Mouse (Mus musculus) neutrophil, adult 5-6 weeks (primary cell): ENCODE measurements at regions not wholly inside any gene's neighbourhood (a gene's known extent, or its start where the extent isn't known, plus 50 kb on each side); places are given as distances from the start of the nearest gene placed in this dataset.
"Not testable (repeated sequence)": the region's sequence is repeated elsewhere in the genome, so short reads cannot be mapped to it uniquely, and the experiment has no call there.

ENCODE experiments used
- ATAC-seq: fragments of 151-379, 151-347 bp; 2 replicates; pipeline ENCODE4 v1.8.0; 2017; ENCODE audit warnings: mild to moderate bottlenecking, moderate TSS enrichment; ENCODE audit not compliant: insufficient number of reproducible peaks, poor library complexity, low FRiP score, severe bottlenecking; ENCODE audit errors: extremely low read depth

- no peak for ATAC-seq
Observed at GRCm38 (mm10) chr14:54055390-54055789, 198.5 kb downstream of the Dad1 start.

DNA sequence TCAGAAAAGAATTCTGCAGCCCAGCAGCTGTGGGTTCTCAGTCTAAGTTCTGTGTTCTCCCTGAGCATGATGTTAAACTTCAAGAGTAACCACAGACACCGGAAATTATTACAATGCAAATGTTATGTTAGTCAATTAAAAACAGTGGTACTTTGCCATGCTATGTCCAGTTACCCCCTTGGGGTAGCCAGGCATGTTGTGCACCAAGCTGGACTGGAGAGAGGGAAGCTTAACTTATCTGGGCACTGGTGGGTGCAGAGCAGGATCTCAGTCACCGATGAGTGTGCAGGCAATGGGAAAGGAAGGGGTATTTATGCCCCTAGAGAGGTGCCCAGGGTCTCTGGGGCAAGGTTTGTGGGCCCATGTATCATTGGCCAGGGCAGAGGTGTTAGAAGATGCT lies 211.6 kb downstream of the Dad1 start:
- no peak for ATAC-seq

DNA sequence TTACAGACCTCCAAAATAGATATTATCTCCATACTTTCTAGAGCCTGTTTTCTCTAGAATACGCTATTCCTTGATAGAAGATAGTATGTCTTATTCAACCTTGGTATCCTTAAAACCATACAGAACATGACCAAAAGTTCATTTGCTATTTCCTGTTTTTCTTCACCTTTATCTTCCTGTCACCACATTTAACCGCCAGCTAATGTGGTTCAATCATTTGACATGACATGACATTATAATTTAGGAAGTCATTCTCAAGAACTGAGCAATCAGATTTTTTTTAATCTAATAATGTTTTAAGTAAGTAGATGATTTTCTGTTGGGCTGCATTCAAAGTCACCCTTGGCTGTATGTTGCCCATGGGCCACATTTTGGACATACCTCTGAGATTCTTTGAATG lies 213.3 kb downstream of the Dad1 start:
- no peak for ATAC-seq

- no peak for ATAC-seq
Observed at GRCm38 (mm10) chr14:54034516-54034915, 219.4 kb downstream of the Dad1 start.

- ATAC-seq = no peak
Observed at GRCm38 (mm10) chr14:54023552-54023951, 230.4 kb downstream of the Dad1 start.

GRCm38 (mm10) chr14:54021443-54021842 lies 232.5 kb downstream of the Dad1 start:
- ATAC-seq = no peak

DNA sequence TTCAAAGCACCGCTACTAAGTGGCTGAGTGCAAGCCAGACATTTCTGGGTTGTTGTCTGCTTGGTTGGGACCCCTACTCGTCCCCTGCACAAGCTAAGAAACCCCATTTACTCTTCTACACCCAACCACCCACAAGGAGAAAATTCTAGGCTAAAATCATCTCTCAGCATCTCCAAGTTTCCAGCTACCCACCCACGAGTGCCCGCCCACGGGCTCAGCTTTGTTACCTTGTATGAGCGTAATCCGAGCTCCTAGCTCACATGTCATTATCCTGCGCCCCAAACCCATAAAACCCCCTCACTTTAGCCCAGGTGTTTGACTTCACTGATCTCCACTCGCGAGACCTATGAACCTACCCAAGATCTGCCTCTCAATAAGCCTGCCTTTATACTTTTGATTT lies 239.3 kb downstream of the Dad1 start:
- no peak for ATAC-seq

DNA sequence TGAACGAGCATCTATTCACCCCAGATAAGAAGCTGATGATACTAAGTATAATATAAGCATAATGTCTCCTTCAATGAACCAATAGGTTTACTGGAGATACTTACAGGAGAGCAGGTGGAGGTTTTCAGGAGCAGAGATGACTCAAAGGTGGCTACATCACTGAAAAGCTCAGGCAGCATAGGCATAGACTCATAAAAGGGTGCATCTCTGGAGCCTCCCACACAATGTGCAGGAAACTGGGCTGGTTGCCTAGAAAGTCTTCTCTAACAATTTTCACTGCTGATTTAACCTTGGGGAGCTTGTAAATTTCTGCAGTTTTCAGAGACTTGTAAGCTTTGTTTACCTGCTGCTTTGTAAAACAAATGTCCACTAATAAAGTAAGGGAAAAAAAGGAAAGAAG lies 251.8 kb downstream of the Dad1 start:
- no peak for ATAC-seq

DNA sequence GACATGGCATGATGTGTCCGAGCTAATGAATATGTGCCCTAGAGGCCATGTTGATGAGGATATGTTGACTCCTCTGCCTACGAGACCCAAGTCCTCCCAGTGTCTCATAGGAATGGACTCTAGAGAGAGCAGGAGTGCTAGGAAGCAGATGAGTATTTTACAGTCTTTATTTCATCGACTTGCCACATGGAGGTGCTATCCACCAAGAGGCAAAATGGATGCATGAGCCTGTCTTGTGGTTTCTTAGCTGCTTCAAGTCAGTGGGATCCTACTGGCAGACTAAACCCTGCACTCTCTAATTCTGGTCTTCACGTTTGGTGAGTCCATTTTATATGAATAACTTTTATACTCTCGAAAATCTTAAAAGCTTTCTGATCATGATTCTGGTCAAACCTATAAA lies 253.4 kb downstream of the Dad1 start:
- ATAC-seq = no peak

GRCm38 (mm10) chr14:53993427-53993826 lies 260.5 kb downstream of the Dad1 start:
- ATAC-seq = no peak

DNA sequence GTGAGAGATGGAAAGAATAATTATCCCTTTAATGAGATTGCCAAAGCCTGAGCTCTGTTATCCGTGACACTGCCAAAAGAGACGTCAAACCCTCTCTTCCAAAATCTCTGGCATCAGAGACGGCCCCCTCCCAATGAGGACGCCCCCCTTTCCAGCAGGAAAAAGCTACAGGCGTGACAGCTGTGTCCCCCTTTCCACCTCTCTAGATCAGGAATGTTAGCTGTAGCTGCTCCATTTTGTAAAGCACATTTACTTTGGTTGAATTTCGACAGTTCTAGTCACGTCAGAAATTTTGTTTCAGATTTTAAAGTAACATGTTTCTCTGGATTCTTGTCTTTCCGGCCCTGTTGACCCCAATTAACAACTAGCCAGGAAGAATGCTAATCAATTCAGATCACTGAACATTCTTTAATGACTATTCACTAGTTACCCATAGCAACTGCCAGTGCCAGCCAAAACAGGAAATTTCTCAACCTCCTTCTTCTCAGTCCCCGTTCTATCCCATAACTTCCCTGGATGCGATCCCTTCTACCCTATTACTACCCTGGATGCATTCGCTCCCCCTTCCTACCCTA lies 261.1 kb downstream of the Dad1 start:
- ATAC-seq = no peak

- ATAC-seq = no peak
Observed at GRCm38 (mm10) chr14:53991390-53991789, 262.5 kb downstream of the Dad1 start.

DNA sequence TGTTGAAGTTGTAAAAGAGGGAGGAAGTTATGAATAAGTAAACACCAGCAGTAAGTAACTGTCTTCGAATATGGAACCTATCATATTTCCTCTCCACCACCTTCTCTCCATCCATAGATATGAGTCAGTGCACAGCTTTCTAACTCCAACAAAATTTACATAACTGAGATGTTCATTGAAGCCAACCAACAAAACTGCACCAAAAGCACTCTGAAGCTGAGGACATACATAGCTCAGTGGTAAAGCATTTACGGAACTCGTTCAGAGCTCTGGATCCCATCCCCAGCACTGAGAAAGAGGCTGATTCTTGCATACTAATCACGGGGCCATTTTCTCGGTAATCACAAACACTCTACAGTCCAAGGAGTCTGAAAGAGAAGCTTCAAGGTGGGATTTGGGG lies 273.1 kb downstream of the Dad1 start:
- no peak for ATAC-seq

DNA sequence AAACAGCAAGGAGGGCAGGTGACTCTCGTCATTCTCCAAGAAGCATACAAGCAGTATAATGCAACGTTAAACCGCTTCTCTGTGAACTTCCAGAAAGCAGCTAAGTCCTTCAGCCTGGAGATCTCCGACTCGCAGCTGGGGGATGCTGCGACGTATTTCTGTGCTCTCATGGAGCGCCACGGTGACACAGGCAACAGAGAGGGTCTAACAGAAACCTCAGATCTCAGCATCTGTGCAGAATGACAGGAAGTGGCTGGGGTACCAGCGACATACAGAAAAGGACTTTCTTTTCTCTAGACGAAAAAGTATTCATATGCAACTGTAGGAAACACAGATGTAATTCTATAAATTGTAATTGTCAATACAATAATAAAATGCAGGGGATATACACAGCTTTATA lies 292.5 kb downstream of the Dad1 start:
- ATAC-seq = not testable (repeated sequence)

- ATAC-seq = no peak
Observed at GRCm38 (mm10) chr14:53960779-53961178, 293.1 kb downstream of the Dad1 start.

- ATAC-seq = not testable (repeated sequence)
Observed at GRCm38 (mm10) chr14:53935791-53936231, 318.1 kb downstream of the Dad1 start.

DNA sequence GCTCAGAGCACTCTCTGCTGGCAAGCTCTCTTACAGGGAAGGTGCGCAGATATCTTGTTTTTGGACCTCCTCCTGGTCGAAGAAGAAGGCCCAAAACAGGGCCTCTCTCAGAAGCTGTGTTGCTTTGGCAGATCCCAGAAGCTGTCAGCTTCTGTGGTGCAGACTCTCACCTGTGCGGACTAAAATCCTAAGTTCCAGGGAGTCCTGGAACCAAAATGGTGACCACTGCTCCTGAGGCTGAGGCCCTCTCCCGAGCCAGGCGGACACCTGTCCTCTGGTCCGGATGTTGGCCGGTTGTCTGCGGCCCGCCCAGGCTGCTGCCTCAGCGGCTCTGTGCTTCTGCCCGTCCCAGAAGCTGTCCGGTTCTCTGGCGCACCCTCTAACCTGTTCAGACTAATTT lies 318.6 kb downstream of the Dad1 start:
- ATAC-seq = not testable (repeated sequence)

DNA sequence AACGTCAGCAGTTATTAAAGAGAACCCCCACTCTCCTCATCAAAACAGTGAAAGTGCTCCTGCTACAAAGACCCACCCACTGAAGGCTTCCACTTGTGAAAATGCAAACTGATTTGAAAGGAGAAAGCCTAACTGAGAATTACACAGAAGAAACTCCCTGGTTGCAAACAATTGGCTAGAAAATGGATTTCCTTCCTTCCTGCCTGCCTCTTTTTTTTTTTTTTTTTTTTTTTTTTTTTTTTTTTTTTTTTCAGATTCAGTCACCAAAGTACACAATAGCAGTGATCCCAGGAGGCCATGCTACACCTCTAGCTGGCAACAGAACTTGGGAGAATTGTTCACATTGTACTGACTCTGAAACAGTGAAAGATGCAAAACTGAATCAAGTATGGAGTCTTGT lies 343.0 kb downstream of the Dad1 start:
- no peak for ATAC-seq

DNA sequence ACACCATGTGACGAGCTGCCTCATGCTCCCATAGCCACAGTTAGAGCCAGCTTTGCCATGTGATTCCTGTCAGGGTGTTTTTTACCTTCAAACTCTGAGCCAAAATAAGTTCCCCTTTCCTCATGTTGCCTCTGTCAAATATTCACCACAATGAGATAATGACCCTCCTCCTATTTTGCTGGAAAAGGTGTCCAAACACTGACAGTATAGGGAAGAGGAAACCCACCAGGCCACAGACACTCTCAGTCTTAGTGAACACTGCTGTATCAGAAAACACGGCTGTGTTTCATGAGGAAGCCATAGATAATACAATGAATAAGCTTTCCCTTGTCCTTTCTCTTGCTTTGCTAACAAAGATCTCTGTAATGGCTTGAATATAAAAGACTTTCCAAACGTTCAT lies 349.3 kb downstream of the Dad1 start:
- no peak for ATAC-seq

GRCm38 (mm10) chr14:53901103-53901502 lies 352.8 kb downstream of the Dad1 start:
- no peak for ATAC-seq

DNA sequence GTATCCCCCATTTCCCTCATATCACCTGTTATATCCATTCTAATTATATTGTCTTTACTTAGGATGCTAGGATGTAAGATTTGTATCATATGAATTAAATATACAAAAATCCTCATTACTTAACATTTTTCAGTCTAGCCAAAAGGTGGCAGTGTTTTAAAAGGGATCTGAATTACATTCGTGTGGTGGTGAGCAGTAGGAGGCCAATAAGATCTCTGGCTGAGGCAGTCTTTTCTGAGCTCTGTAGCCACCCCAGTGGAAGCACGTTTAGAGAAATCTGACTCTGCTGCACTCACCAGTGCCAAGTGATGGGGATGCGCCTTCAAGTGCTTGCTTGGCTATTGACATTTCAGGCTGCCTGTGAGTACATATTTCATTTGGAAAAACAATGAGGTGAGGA lies 372.6 kb downstream of the Dad1 start:
- ATAC-seq = no peak
